Mouse (Mus musculus): ENCODE data around the gene Wbp1. TPM values are rescaled to one million over a fixed set of nuclear protein-coding genes. Genes with fewer than 3 reads are reported as not detected.
A peak's percentile ranks its signal among the peaks of the same experiment; 100 is the strongest.

The Wbp1 gene
- polyA plus RNA-seq, 1 experiment from 2014 or later, result 161 TPM

GRCm38 (mm10) chr6:83087926-83088260 lies 33.5 kb downstream of the Wbp1 start:
- H3K9ac ChIP-seq, result no peak overlapping the region
- 0 out of 2 replicates have a peak overlapping the region, but pooled peaks have one; percentile 1 for H3K4me3 ChIP-seq
- WGBS, result 2% methylated on average over 9 of the region's 9 CpGs
- H3K27ac ChIP-seq (replicated peaks), result no peak overlapping the region
- no peak for ATAC-seq (ENCODE audit: low FRiP score, low read depth)
- peak overlapping the region; percentile 37 for H3K4me2 ChIP-seq
- no peaks in the 10 kb centered on the region for H3K9me3 ChIP-seq
- H3K27me3 ChIP-seq, result peaks cover 79% of the 10 kb centered on the region
- H3K4me1 ChIP-seq (replicated peaks), result peaks cover 12% of the 10 kb centered on the region
- H3K36me3 ChIP-seq, result no peaks in the 10 kb centered on the region

- Histone ChIP-seq H3K27me3 (peaks cover 84% of the 10 kb centered on the region), H3K4me2 (peak overlapping the region; percentile 37), H3K4me3 (peak overlapping the region; percentile 1; the same call in 1 of the 2 replicates), H3K9ac (no peak overlapping the region), H3K4me1 (replicated peaks) (peaks cover 12% of the 10 kb centered on the region), H3K9me3 (no peaks in the 10 kb centered on the region), H3K36me3 (no peaks in the 10 kb centered on the region), H3K27ac (replicated peaks) (no peak overlapping the region)
- ATAC-seq (ENCODE audit: low FRiP score, low read depth), result no peak
- 1% methylated on average over 47 of the region's 47 CpGs for WGBS
These were observed 34.0 kb downstream of the Wbp1 start for GRCm38 (mm10) chr6:83087205-83087925.

DNA sequence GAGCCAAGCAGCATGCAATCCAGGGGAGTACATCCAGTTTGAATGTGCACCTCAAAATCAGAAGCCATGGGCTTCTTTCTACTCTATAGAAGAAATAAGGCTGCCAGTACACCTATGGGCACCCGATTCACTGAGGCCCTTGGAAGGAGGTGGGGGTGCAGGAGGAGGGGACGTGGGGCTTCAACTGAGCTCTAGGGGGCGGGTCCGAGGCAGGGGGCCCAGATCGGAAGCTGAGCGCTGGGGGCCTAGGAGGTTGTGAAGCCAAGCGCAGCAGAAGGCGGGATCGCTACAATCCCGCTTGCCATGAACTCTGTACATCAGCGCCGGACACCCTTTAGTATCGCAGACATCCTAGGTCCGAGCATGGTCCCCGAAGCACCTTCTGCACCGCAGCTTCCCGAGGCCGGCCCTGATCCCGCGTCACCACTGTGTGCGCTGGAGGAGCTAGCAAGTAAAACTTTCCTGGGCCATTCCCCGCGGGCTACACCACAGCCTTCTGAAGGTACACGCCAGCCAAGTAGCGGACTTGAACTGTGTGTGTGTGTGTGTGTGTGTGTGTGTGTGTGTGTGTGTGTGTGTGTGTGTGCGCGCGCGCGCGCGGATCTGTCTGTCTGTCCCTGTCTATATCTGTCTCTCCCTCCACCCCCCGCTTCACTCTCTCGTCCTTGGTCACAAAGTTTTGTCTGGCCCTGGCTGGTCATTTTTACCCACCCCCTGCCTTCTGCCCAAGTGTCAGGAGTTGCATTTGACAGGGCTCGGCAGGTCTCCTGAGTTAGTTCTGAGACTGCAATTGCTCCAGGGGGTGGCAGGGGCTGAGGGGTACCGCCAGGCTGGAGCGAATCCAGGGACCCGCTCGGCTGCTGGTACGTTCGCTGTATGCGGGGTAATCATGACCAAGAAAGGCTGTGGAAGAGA lies 35.0 kb downstream of the Wbp1 start, which contains the start of gene Lbx2:
Lbx2 (plus strand) TSS at position 247 of the 915 bp plus-strand sequence.
- ATAC-seq (ENCODE audit: low FRiP score, low read depth), result no peak
- H3K36me3 ChIP-seq, result peaks cover 6% of the 10 kb centered on the region
- H3K9me3 ChIP-seq, result no peaks in the 10 kb centered on the region
- WGBS, result 5% methylated on average over 42 of the region's 42 CpGs
- H3K27me3 ChIP-seq, result peaks cover 89% of the 10 kb centered on the region
- H3K9ac ChIP-seq, result no peak within 1 kb of the TSS
- H3K4me2 ChIP-seq, result peak within 1 kb of the TSS; percentile 37; the same call in 1 of the 2 replicates
- H3K4me1 ChIP-seq (replicated peaks), result peaks cover 12% of the 10 kb centered on the region
- 0 out of 2 replicates have a peak within 1 kb of the TSS, but pooled peaks have one; percentile 0 for H3K4me3 ChIP-seq
- H3K27ac ChIP-seq (replicated peaks), result no peak within 1 kb of the TSS

DNA sequence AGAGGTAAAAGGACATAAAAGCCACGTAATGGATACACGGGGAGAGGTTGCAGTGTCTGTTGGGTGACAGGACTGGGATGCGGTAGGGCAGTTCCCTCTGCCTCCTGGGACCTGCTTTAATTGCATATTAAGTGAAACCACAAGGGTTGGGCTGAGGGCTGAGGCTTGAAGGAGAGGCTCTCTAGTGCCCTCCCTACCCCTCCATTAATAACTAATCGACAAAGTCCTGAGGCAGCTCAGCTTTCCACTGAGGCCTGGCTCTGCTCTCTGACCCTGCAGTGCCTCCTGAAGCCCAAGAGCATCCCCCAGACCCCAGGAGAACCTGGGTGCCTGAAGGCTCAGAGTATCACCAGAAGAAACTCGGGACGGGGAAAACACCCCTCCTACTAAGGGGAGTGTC lies 36.9 kb downstream of the Wbp1 start:
- peaks cover 10% of the 10 kb centered on the region for H3K36me3 ChIP-seq
- H3K4me1 ChIP-seq (replicated peaks), result peaks cover 17% of the 10 kb centered on the region
- no peak overlapping the region for H3K4me2 ChIP-seq
- H3K4me3 ChIP-seq, result no peak overlapping the region
- 3% methylated on average over 6 of the region's 6 CpGs for WGBS
- peaks cover 74% of the 10 kb centered on the region for H3K27me3 ChIP-seq
- H3K9me3 ChIP-seq, result no peaks in the 10 kb centered on the region
- no peak overlapping the region for H3K27ac ChIP-seq (replicated peaks)
- no peak for ATAC-seq (ENCODE audit: low FRiP score, low read depth)
- no peak overlapping the region for H3K9ac ChIP-seq

DNA sequence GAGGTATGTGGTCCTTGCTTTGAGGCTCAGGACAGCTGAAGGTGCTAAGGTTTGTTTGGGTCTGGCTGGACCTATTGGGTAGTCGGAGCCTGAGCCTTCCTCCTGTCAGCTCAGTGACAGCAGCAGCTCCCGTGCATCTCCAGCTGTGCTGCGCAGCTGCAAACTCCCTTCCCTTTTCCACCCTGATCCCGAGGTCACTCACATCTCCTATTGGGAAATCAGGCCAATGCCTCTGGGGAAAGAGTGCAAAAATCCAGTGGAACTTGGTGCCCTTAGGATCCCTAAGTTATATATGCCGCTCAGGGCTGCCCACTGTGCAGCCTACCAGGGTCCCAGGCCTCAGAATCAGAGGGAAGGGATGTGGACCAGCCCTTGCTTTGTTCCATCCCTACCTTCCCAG lies 37.9 kb downstream of the Wbp1 start:
- peaks cover 25% of the 10 kb centered on the region for H3K4me1 ChIP-seq (replicated peaks)
- WGBS, result 18% methylated on average over 5 of the region's 5 CpGs
- no peak overlapping the region for H3K4me3 ChIP-seq
- H3K4me2 ChIP-seq, result no peak overlapping the region
- no peak overlapping the region for H3K9ac ChIP-seq
- H3K27me3 ChIP-seq, result peaks cover 67% of the 10 kb centered on the region
- no peaks in the 10 kb centered on the region for H3K9me3 ChIP-seq
- no peak overlapping the region for H3K27ac ChIP-seq (replicated peaks)
- H3K36me3 ChIP-seq, result peaks cover 10% of the 10 kb centered on the region
- ATAC-seq (ENCODE audit: low FRiP score, low read depth), result no peak

- Histone ChIP-seq H3K27me3 (peaks cover 55% of the 10 kb centered on the region), H3K27ac (replicated peaks) (no peak overlapping the region), H3K9ac (no peak overlapping the region), H3K9me3 (no peaks in the 10 kb centered on the region), H3K4me2 (no peak overlapping the region), H3K4me3 (no peak overlapping the region), H3K4me1 (replicated peaks) (peaks cover 21% of the 10 kb centered on the region), H3K36me3 (peaks cover 10% of the 10 kb centered on the region)
- ATAC-seq (ENCODE audit: low FRiP score, low read depth), result no peak
- 97% methylated on average over 5 of the region's 5 CpGs for WGBS
These were observed 41.1 kb downstream of the Wbp1 start for GRCm38 (mm10) chr6:83080210-83080609.

DNA sequence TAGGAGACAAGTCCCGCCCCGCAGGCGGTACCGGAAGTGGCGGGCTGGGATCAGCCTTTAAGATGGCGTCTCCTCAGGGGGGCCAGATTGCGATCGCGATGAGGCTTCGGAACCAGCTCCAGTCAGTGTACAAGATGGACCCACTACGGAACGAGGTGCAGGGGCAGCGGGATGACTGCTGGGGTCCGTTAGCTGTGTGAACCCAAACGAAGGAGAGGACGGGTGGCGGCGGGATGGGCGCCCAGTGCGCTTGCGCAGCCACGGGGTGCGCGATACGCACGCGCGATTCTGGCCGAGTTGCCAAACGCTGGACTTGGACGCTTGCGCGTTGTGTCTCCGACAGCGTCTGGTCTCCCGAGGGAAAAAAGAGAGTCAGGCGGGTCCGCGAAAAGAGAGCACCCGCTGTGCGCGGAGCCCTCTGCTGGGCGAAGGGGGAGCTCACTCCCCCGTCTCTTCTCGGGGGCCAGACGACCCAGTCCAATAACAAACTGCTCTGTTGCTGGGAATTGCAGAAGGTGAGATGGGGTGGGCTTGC lies 43.0 kb downstream of the Wbp1 start:
- H3K36me3 ChIP-seq, result peaks cover 10% of the 10 kb centered on the region
- peak overlapping the region; percentile 70 for H3K9ac ChIP-seq
- ATAC-seq (ENCODE audit: low FRiP score, low read depth), result peak; percentile 94
- H3K27ac ChIP-seq (replicated peaks), result peak overlapping the region; percentile 95
- under 1% methylated on average over 46 of the region's 46 CpGs for WGBS
- H3K4me3 ChIP-seq, result peak overlapping the region; percentile 83
- H3K27me3 ChIP-seq, result peaks cover 55% of the 10 kb centered on the region
- peaks cover 21% of the 10 kb centered on the region for H3K4me1 ChIP-seq (replicated peaks)
- H3K4me2 ChIP-seq, result peak overlapping the region; percentile 95
- no peaks in the 10 kb centered on the region for H3K9me3 ChIP-seq

DNA sequence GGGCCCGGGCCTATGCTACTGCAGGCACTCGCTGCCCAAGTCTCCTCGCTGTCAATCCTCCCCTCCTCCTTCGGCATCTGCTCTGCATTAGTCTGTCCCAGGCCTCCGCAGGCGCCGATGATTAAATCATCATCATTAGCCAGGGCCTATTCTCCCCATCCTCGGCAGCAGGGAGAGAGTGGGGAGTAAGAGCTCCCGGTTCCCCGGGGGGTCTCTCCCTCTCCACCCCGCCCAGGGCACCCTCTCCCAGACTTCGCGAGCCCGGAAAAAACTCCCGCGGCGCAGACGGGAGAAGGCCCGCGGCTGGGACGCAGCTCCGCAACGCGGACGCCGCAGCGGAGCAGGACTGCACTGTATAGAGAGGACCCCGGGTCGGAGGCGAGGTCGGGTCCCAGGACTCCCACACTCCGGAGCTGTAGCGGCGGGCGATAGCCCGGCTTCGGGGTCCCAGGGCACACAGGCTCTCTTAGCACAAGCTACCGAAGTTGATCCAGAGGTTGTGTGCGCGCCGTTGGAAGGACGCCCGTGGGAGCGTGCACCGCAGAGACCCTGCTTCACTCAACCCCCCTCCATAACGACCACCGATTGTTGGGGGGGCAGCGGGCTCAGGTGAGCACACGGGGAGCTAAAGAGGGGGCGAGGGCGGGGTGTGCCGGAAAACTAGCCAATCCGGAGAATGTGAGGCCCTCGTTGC lies 43.6 kb downstream of the Wbp1 start, which contains the start of gene Pcgf1:
Pcgf1 (plus strand) TSS at position 240 of the 694 bp plus-strand sequence.
- H3K4me1 ChIP-seq (replicated peaks), result peaks cover 21% of the 10 kb centered on the region
- H3K27me3 ChIP-seq, result peaks cover 53% of the 10 kb centered on the region

DNA sequence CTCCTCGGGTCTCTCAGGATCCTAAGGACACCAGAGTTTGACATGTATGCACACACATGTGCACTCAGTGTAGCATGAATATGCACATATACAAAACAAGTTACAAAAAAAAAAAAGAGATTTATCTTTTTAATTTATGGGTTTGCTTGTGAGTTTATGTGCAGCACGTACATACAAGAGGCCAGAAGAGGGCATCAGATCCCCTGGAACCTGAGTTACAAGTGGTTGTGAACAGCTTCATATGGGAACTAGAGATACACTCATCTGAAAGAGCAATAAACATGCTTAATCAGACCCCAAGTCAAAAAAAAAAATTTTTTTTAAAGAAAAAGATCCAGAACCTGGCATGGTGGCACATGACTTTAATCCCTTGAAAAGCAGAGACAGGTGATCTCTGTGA lies 46.4 kb downstream of the Wbp1 start:
- ATAC-seq (ENCODE audit: low FRiP score, low read depth), result no peak

More for the DNA sequence above, 43.6 kb downstream of the Wbp1 start, which contains the start of gene Pcgf1:
- under 1% methylated on average over 54 of the region's 54 CpGs for WGBS
- peak; percentile 80 for ATAC-seq (ENCODE audit: low FRiP score, low read depth)
- H3K4me3 ChIP-seq, result peak within 1 kb of the TSS; percentile 83
- peaks cover 10% of the 10 kb centered on the region for H3K36me3 ChIP-seq
- H3K9me3 ChIP-seq, result no peaks in the 10 kb centered on the region
- H3K9ac ChIP-seq, result peak within 1 kb of the TSS; percentile 70
- peak within 1 kb of the TSS; percentile 95 for H3K4me2 ChIP-seq
- H3K27ac ChIP-seq (replicated peaks), result peak within 1 kb of the TSS; percentile 95

GRCm38 (mm10) chr6:83071220-83071619 lies 50.1 kb downstream of the Wbp1 start:
- H3K27me3 ChIP-seq, result peaks cover 90% of the 10 kb centered on the region
- H3K27ac ChIP-seq (replicated peaks), result no peak overlapping the region
- H3K4me1 ChIP-seq (replicated peaks), result peaks cover 16% of the 10 kb centered on the region
- no peak overlapping the region for H3K4me2 ChIP-seq
- no peaks in the 10 kb centered on the region for H3K9me3 ChIP-seq
- 0% methylated on average over 24 of the region's 24 CpGs for WGBS
- H3K9ac ChIP-seq, result no peak overlapping the region
- H3K4me3 ChIP-seq, result no peak overlapping the region
- no peaks in the 10 kb centered on the region for H3K36me3 ChIP-seq
- no peak for ATAC-seq (ENCODE audit: low FRiP score, low read depth)

More for the DNA sequence above, 46.4 kb downstream of the Wbp1 start:
- H3K4me2 ChIP-seq, result no peak overlapping the region
- H3K9ac ChIP-seq, result no peak overlapping the region
- peaks cover 26% of the 10 kb centered on the region for H3K4me1 ChIP-seq (replicated peaks)
- H3K4me3 ChIP-seq, result no peak overlapping the region
- WGBS, result 13% methylated on average over 2 of the region's 2 CpGs
- peaks cover 64% of the 10 kb centered on the region for H3K27me3 ChIP-seq
- no peak overlapping the region for H3K27ac ChIP-seq (replicated peaks)
- H3K36me3 ChIP-seq, result 0 out of 2 replicates have a peak, but pooled peaks cover 1% of the 10 kb centered on the region
- H3K9me3 ChIP-seq, result no peaks in the 10 kb centered on the region

Data from hindbrain, embryonic 15.5 days (tissue).